ENCODE assay signal across 27 mouse cellular contexts in the genomic region with DNA sequence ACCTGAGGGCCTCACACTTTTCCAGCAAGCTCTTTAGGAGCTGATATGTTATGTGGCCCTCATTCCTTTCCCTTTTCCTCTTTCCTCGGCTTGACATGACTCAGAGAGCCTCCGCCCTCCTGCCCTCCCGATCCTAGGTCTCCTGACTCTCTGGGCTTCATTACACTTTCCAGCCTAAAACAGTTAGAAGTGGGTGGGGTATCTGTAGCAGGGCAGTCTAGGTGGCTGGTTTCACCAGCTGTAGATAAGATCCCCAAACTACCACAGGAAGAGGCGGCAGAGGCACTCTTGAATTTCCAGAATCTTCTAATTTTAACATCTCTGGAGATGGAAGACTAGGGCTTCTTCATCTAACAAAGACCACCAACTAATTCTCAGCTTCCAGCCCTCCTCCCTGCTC. TPM values are rescaled to one million over a fixed set of nuclear protein-coding genes. Genes with fewer than 3 reads are reported as not detected.
A peak's percentile ranks its signal among the peaks of the same experiment; 100 is the strongest.
DNase-seq lines count a peak whose midpoint lies in the region; ATAC-seq and TF ChIP-seq lines count a peak whose summit lies in the region.
"Had no signal": no experiment of that assay in that cellular context is flagged by ENCODE, and none has a peak within 500 bp of the region (broad histone marks: within the 10 kb centered on the region; RNA-seq: fewer than 3 reads in every experiment).

No protein-coding gene starts in this region.

- no peak for DNase-seq in hindbrain, embryonic 10.5 days (ENCODE audit: low spot score)
- DNase-seq in hindbrain, embryonic 14.5 days (ENCODE audit: low spot score), result no peak
- DNase-seq in ES-E14 (ENCODE audit: low read depth, low spot score), result no peak
- no peak for DNase-seq in thymus, postnatal 0 days (ENCODE audit: low spot score)
- no peak for DNase-seq in lung, adult 2 months
- DNase-seq: adrenal gland, postnatal 14 days; cerebellum, adult 11 months; cerebellum, adult 8-10 months; cerebellum, postnatal 14 days; embryo, embryonic 11 days; heart, adult 2 months; heart, postnatal 14 days had no signal

- in situ Hi-C loops in ES-E14 (cut with MboI; ENCODE audit: low sequenced_read_pairs in 2 of 2, unreplicated experiment in 2 of 2), result no loop called here

- ATAC-seq in hindbrain, embryonic 14.5 days (ENCODE audit: low FRiP score), result no peak
- no peak for ATAC-seq in midbrain, embryonic 13.5 days
- ATAC-seq: activated CD4-positive, CD25-positive, alpha-beta regulatory T cell, adult 4 months; forebrain, embryonic 14.5 days; hindbrain, embryonic 16.5 days; inflammation-experienced regulatory T-cells, adult 6 months; intestine, postnatal 0 days; Patski had no signal

- TF ChIP-seq POLR2A in lung, adult 2 months (IDR thresholded peaks at IDR 0.05; ENCODE audit: borderline replicate concordance, extremely low read depth, low read depth, low read length), result no peak

- peaks cover 9% of the 10 kb centered on the region; the same call in 1 of the 2 replicates for H3K9me3 ChIP-seq in hindbrain, embryonic 10.5 days
- H3K9me3 ChIP-seq in hindbrain, embryonic 14.5 days (ENCODE audit: control insufficient read depth, low read length), result 0 out of 2 replicates have a peak, but pooled peaks cover 3% of the 10 kb centered on the region
- H3K9me3 ChIP-seq in ES-E14 (ENCODE audit: control insufficient read depth, insufficient read depth, low read depth, low read length), result no peaks in the 10 kb centered on the region
- H3K9me3 ChIP-seq in midbrain, embryonic 13.5 days, result no peaks in the 10 kb centered on the region
- H3K9me3 ChIP-seq: embryonic facial prominence, embryonic 12.5 days; heart, embryonic 15.5 days had no signal

- H3K4me2 ChIP-seq in hindbrain, embryonic 14.5 days (replicated peaks), result no peak overlapping the region
- H3K4me2 ChIP-seq in midbrain, embryonic 13.5 days (replicated peaks), result no peak overlapping the region
- H3K4me2 ChIP-seq: embryonic facial prominence, embryonic 12.5 days; heart, embryonic 11.5 days; heart, embryonic 15.5 days had no signal

- 79% methylated on average over 4 of the region's 4 CpGs for WGBS in hindbrain, embryonic 10.5 days
- WGBS in hindbrain, embryonic 14.5 days, result 87% methylated on average over 4 of the region's 4 CpGs
- 70% methylated on average over 4 of the region's 4 CpGs for WGBS in macrophage (ENCODE audit: missing documents)
- 82% methylated on average over 4 of the region's 4 CpGs for WGBS in midbrain, embryonic 13.5 days
- 54% methylated on average over 4 of the region's 4 CpGs for WGBS in lung, adult 2 months

- H3K4me1 ChIP-seq in hindbrain, embryonic 10.5 days (replicated peaks), result peaks cover 17% of the 10 kb centered on the region
- H3K4me1 ChIP-seq in hindbrain, embryonic 14.5 days (replicated peaks; ENCODE audit: control insufficient read depth, insufficient read depth, low read length), result no peaks in the 10 kb centered on the region
- peaks cover 10 to 33% of the 10 kb centered on the region in 2 experiments for H3K4me1 ChIP-seq in ES-E14 (ENCODE audit: control insufficient read depth in 2 of 2, insufficient read depth in 2 of 2, low read length in 2 of 2, poor library complexity in 1 of 2)
- 0 out of 2 replicates have a peak, but pooled peaks cover 3% of the 10 kb centered on the region for H3K4me1 ChIP-seq in midbrain, embryonic 13.5 days (replicated peaks)
- H3K4me1 ChIP-seq in lung, adult 2 months (ENCODE audit: control insufficient read depth, insufficient read depth, low read length), result peaks cover 20% of the 10 kb centered on the region

- H3K27ac ChIP-seq in hindbrain, embryonic 10.5 days, result 0 out of 2 replicates have a peak overlapping the region, but pooled peaks have one; percentile 35
- H3K27ac ChIP-seq in hindbrain, embryonic 14.5 days, result no peak overlapping the region
- H3K27ac ChIP-seq in ES-E14 (ENCODE audit: insufficient read depth, low read depth, low read length, poor library complexity, severe bottlenecking) (peak overlapping the region; percentile 19; the same call in 1 of the 2 replicates), macrophage (peak overlapping the region; percentile 17; the same call in 1 of the 2 replicates)
- H3K27ac ChIP-seq in midbrain, embryonic 13.5 days, result no peak overlapping the region
- H3K27ac ChIP-seq: embryonic facial prominence, embryonic 12.5 days; heart, adult 2 months; heart, embryonic 15.5 days had no signal

- no peaks in the 10 kb centered on the region for H3K79me2 ChIP-seq in macrophage (ENCODE audit: inconsistent target)

- no peak overlapping the region for H3K9ac ChIP-seq in hindbrain, embryonic 14.5 days
- no peak overlapping the region for H3K9ac ChIP-seq in ES-E14 (ENCODE audit: insufficient read depth, low read depth, low read length, poor library complexity, severe bottlenecking)
- no peak overlapping the region for H3K9ac ChIP-seq in midbrain, embryonic 13.5 days (replicated peaks)
- H3K9ac ChIP-seq: embryonic facial prominence, embryonic 12.5 days; heart, embryonic 15.5 days had no signal

- H3K36me3 ChIP-seq in hindbrain, embryonic 10.5 days, result no peaks in the 10 kb centered on the region
- no peaks in the 10 kb centered on the region for H3K36me3 ChIP-seq in hindbrain, embryonic 14.5 days (replicated peaks; ENCODE audit: control insufficient read depth, insufficient read depth)
- H3K36me3 ChIP-seq in ES-E14 (ENCODE audit: control insufficient read depth, insufficient read depth, low read length, poor library complexity, severe bottlenecking) (no peaks in the 10 kb centered on the region), macrophage (ENCODE audit: inconsistent target) (no peaks in the 10 kb centered on the region)
- H3K36me3 ChIP-seq in midbrain, embryonic 13.5 days, result no peaks in the 10 kb centered on the region
- H3K36me3 ChIP-seq: embryonic facial prominence, embryonic 12.5 days; heart, embryonic 15.5 days had no signal

- no peak overlapping the region for H3K4me3 ChIP-seq in hindbrain, embryonic 10.5 days
- no peak overlapping the region for H3K4me3 ChIP-seq in hindbrain, embryonic 14.5 days (replicated peaks; ENCODE audit: low read length)
- H3K4me3 ChIP-seq in ES-E14 (ENCODE audit: insufficient read depth in 1 of 2, low read depth in 1 of 2, low read length in 2 of 2, poor library complexity in 1 of 2, severe bottlenecking in 1 of 2), result no peak overlapping the region
- H3K4me3 ChIP-seq in macrophage (ENCODE audit: inconsistent target), result no peak overlapping the region
- H3K4me3 ChIP-seq in midbrain, embryonic 13.5 days (replicated peaks), result no peak overlapping the region
- H3K4me3 ChIP-seq in lung, adult 2 months (replicated peaks; ENCODE audit: extremely low read depth, low read depth, low read length), result no peak overlapping the region
- H3K4me3 ChIP-seq: embryonic facial prominence, embryonic 12.5 days; heart, adult 2 months; heart, embryonic 15.5 days had no signal

- H3K27me3 ChIP-seq in hindbrain, embryonic 10.5 days (ENCODE audit: insufficient read depth, poor library complexity, severe bottlenecking), result peaks cover 6% of the 10 kb centered on the region
- no peaks in the 10 kb centered on the region; the same call in 1 of the 2 replicates for H3K27me3 ChIP-seq in hindbrain, embryonic 14.5 days (ENCODE audit: control insufficient read depth, insufficient read depth, low read length)
- peaks cover 8% of the 10 kb centered on the region for H3K27me3 ChIP-seq in midbrain, embryonic 13.5 days
- H3K27me3 ChIP-seq: heart, embryonic 15.5 days; Patski had no signal

- TF ChIP-seq CTCF in lung, adult 2 months (IDR thresholded peaks at IDR 0.05; ENCODE audit: insufficient read depth, low read length), result no peak

RNA-seq across cellular contexts. Expression of a gene that starts 7.1 kb away (rescaled TPM):
- polyA plus RNA-seq in hindbrain, embryonic 10.5 days (2016; fragmentation: Nextera tagmentation; extraction: Ambion mirVana), result 47.2 and 78.1 TPM in 2 replicates
- polyA plus RNA-seq in hindbrain, embryonic 14.5 days (2014; fragmentation: Nextera tagmentation; extraction: Ambion mirVana), result 148 and 167 TPM in 2 replicates
- total RNA-seq in ES-E14 (2012; rRNA removed), result 56.1 and 117 TPM in 2 replicates
- total RNA-seq in macrophage (2018; cell fraction: chromatin; rRNA removed), result 100 to 1,000 TPM; 103 to 546 (median 287) TPM
- total RNA-seq in macrophage (2018; cell fraction: cytosol; rRNA removed), result 1,000 to 10,000 TPM in 3 of 26 experiments, 100 to 1,000 TPM in 23; 293 to 1,067 (median 626) TPM
- total RNA-seq in macrophage (2018; cell fraction: nucleus; rRNA removed), result 1,000 to 10,000 TPM in 1 of 26 experiments, 100 to 1,000 TPM in 25; 381 to 1,006 (median 769) TPM
- 538 to 865 TPM (median 584 TPM) in 3 replicates for polyA plus RNA-seq in macrophage (2018)
- 424 and 433 TPM in 2 replicates for polyA plus RNA-seq in thymus, postnatal 0 days (2015; fragmentation: Nextera tagmentation; extraction: Ambion mirVana)
- 69.1 and 96.1 TPM in 2 replicates for polyA plus RNA-seq in midbrain, embryonic 13.5 days (2015; fragmentation: Nextera tagmentation; extraction: Ambion mirVana)
- 873 and 1,096 TPM in 2 replicates for polyA plus RNA-seq in lung, adult 2 months (2012; rRNA removed)
- total RNA-seq: common myeloid progenitor, adult 5-6 weeks had no signal

RNA-seq across cellular contexts. Expression of a gene that starts 14.5 kb away (rescaled TPM):
- 76.1 and 88.4 TPM in 2 replicates for polyA plus RNA-seq in hindbrain, embryonic 10.5 days (2016; fragmentation: Nextera tagmentation; extraction: Ambion mirVana)
- 72.9 and 74.7 TPM in 2 replicates for polyA plus RNA-seq in hindbrain, embryonic 14.5 days (2014; fragmentation: Nextera tagmentation; extraction: Ambion mirVana)
- 30.4 and 39.5 TPM in 2 replicates for total RNA-seq in ES-E14 (2012; rRNA removed)
- 10 to 100 TPM; 27.5 to 75.8 (median 51.5) TPM for total RNA-seq in macrophage (2018; cell fraction: chromatin; rRNA removed)
- 10 to 100 TPM; 18.5 to 35.7 (median 25.1) TPM for total RNA-seq in macrophage (2018; cell fraction: cytosol; rRNA removed)
- total RNA-seq in macrophage (2018; cell fraction: nucleus; rRNA removed), result 10 to 100 TPM; 21.4 to 47.0 (median 31.9) TPM
- 14.5 to 26.1 TPM (median 19.1 TPM) in 3 replicates for polyA plus RNA-seq in macrophage (2018)
- polyA plus RNA-seq in thymus, postnatal 0 days (2015; fragmentation: Nextera tagmentation; extraction: Ambion mirVana), result 92.5 and 107 TPM in 2 replicates
- 98.1 and 108 TPM in 2 replicates for polyA plus RNA-seq in midbrain, embryonic 13.5 days (2015; fragmentation: Nextera tagmentation; extraction: Ambion mirVana)
- polyA plus RNA-seq in lung, adult 2 months (2012; rRNA removed), result 42.9 and 44.3 TPM in 2 replicates

RNA-seq across cellular contexts. Expression of a gene that starts 31.3 kb away (rescaled TPM):
- 4.3 and 5.1 TPM in 2 replicates for polyA plus RNA-seq in hindbrain, embryonic 10.5 days (2016; fragmentation: Nextera tagmentation; extraction: Ambion mirVana)
- polyA plus RNA-seq in hindbrain, embryonic 14.5 days (2014; fragmentation: Nextera tagmentation; extraction: Ambion mirVana), result 5.8 and 7.9 TPM in 2 replicates
- 3.6 TPM in 2 replicates for total RNA-seq in ES-E14 (2012; rRNA removed)
- 100 to 1,000 TPM in 1 of 26 experiments, 10 to 100 TPM in 25; 16.9 to 102 (median 59.3) TPM for total RNA-seq in macrophage (2018; cell fraction: chromatin; rRNA removed)
- 10 to 100 TPM in 11 of 26 experiments, 1 to 10 TPM in 15; 4.2 to 22.3 (median 8.9) TPM for total RNA-seq in macrophage (2018; cell fraction: cytosol; rRNA removed)
- 10 to 100 TPM; 11.4 to 90.2 (median 33.1) TPM for total RNA-seq in macrophage (2018; cell fraction: nucleus; rRNA removed)
- polyA plus RNA-seq in macrophage (2018), result 3.9 to 17.8 TPM (median 7.7 TPM) in 3 replicates
- 5.3 and 5.9 TPM in 2 replicates for polyA plus RNA-seq in thymus, postnatal 0 days (2015; fragmentation: Nextera tagmentation; extraction: Ambion mirVana)
- 4.7 TPM in 2 replicates for polyA plus RNA-seq in midbrain, embryonic 13.5 days (2015; fragmentation: Nextera tagmentation; extraction: Ambion mirVana)
- 14.8 and 17.9 TPM in 2 replicates for polyA plus RNA-seq in lung, adult 2 months (2012; rRNA removed)

RNA-seq across cellular contexts. Expression of a gene that starts 31.9 kb away (rescaled TPM):
- 98.2 and 104 TPM in 2 replicates for polyA plus RNA-seq in hindbrain, embryonic 10.5 days (2016; fragmentation: Nextera tagmentation; extraction: Ambion mirVana)
- 85.9 and 89.6 TPM in 2 replicates for polyA plus RNA-seq in hindbrain, embryonic 14.5 days (2014; fragmentation: Nextera tagmentation; extraction: Ambion mirVana)
- 103 and 216 TPM in 2 replicates for total RNA-seq in ES-E14 (2012; rRNA removed)
- total RNA-seq in macrophage (2018; cell fraction: chromatin; rRNA removed), result 1,000 to 10,000 TPM in 5 of 26 experiments, 100 to 1,000 TPM in 21; 231 to 1,612 (median 642) TPM
- total RNA-seq in macrophage (2018; cell fraction: cytosol; rRNA removed), result 1,000 to 10,000 TPM in 19 of 26 experiments, 100 to 1,000 TPM in 7; 818 to 1,776 (median 1,127) TPM
- total RNA-seq in macrophage (2018; cell fraction: nucleus; rRNA removed), result 1,000 to 10,000 TPM in 20 of 26 experiments, 100 to 1,000 TPM in 6; 377 to 1,961 (median 1,176) TPM
- polyA plus RNA-seq in macrophage (2018), result 1,416 to 1,739 TPM (median 1,652 TPM) in 3 replicates
- polyA plus RNA-seq in thymus, postnatal 0 days (2015; fragmentation: Nextera tagmentation; extraction: Ambion mirVana), result 154 and 164 TPM in 2 replicates
- polyA plus RNA-seq in midbrain, embryonic 13.5 days (2015; fragmentation: Nextera tagmentation; extraction: Ambion mirVana), result 92.0 and 94.2 TPM in 2 replicates
- 289 and 294 TPM in 2 replicates for polyA plus RNA-seq in lung, adult 2 months (2012; rRNA removed)

RNA-seq across cellular contexts. Expression of a gene that starts 36.3 kb away (rescaled TPM):
- not detected in 2 replicates for polyA plus RNA-seq in hindbrain, embryonic 10.5 days (2016; fragmentation: Nextera tagmentation; extraction: Ambion mirVana)
- polyA plus RNA-seq in hindbrain, embryonic 14.5 days (2014; fragmentation: Nextera tagmentation; extraction: Ambion mirVana), result not detected in 2 replicates
- 0.95 and 1.1 TPM in 2 replicates for total RNA-seq in ES-E14 (2012; rRNA removed)
- 100 to 1,000 TPM in 3 of 26 experiments, 10 to 100 TPM in 23; 11.3 to 125 (median 43.8) TPM for total RNA-seq in macrophage (2018; cell fraction: chromatin; rRNA removed)
- total RNA-seq in macrophage (2018; cell fraction: cytosol; rRNA removed), result 1 to 10 TPM in 4 of 26 experiments, under 1 TPM in 17, not detected in 5; 0.17 to 2.9 (median 0.62) TPM
- 10 to 100 TPM in 14 of 26 experiments, 1 to 10 TPM in 12; 2.0 to 75.9 (median 11.1) TPM for total RNA-seq in macrophage (2018; cell fraction: nucleus; rRNA removed)
- 0.80 TPM in 1 of 3 replicates, not detected in the others for polyA plus RNA-seq in macrophage (2018)
- polyA plus RNA-seq in thymus, postnatal 0 days (2015; fragmentation: Nextera tagmentation; extraction: Ambion mirVana), result 0.17 and 0.85 TPM in 2 replicates
- not detected in 2 replicates for polyA plus RNA-seq in midbrain, embryonic 13.5 days (2015; fragmentation: Nextera tagmentation; extraction: Ambion mirVana)
- 0.54 and 1.1 TPM in 2 replicates for polyA plus RNA-seq in lung, adult 2 months (2012; rRNA removed)
- total RNA-seq: adrenal gland, adult 18-20 months; adrenal gland, postnatal 14 days; common myeloid progenitor, adult 5-6 weeks; gastrocnemius, adult 8-10 months had no signal
- polyA plus RNA-seq: activated CD4-positive, CD25-positive, alpha-beta regulatory T cell, adult 4 months; forebrain, embryonic 14.5 days; heart, embryonic 11.5 days; heart, embryonic 15.5 days; hindbrain, embryonic 11.5 days; hindbrain, embryonic 16.5 days; inflammation-experienced regulatory T-cells, adult 6 months; intestine, postnatal 0 days had no signal

Comparison
In these comparisons a context has a peak if more than half of its experiments do, and no peak if none do; other contexts are left out.
1. H3K27ac ChIP-seq: peak in hindbrain, embryonic 10.5 days (single experiment), ES-E14 (single experiment) and macrophage (single experiment); none in hindbrain, embryonic 14.5 days (single experiment) and midbrain, embryonic 13.5 days (single experiment).